Mouse (Mus musculus) erythroblast, embryonic 14.5 days (primary cell): ENCODE results near the gene Nfkbie.

Experiments
- GATA1 ChIP-seq: IDR thresholded peaks from 2 replicates; pipeline ENCODE4 v1.6.1; 2012; ENCODE audit warnings: low read length, inconsistent platforms, mixed read lengths
- TAL1 ChIP-seq: IDR thresholded peaks from 3 replicates; pipeline ENCODE4 v1.6.1; 2012; ENCODE audit warnings: low read length, inconsistent platforms, mixed read lengths

DNA sequence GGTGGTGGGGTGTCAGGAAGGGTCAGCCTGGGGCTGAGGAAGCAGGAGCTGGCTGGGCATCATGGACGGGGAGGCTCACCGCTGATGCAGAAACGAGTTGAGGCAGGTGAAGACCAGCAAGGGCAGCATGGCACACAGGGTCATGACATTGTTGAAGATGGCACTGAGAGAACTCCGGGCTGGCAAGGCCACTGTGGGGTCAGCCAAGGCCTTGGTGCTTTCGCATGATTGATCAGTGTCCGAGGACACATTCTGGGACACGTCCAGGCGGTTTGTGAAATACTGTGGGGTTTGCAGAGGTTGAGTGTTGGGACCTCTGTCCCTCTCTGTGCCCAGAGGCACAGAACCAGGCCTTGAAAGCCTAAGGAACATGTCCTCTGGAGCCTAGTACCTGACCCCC, 34.3 kb downstream of the Nfkbie start:
- TF ChIP-seq GATA1 (no peak), TAL1 (no peak)
